Mouse (Mus musculus) hindbrain, embryonic 12.5 days (tissue): ENCODE measurements around the gene Ccnt2. TPM values are rescaled to one million over a fixed set of nuclear protein-coding genes. Genes with fewer than 3 reads are reported as not detected.

Experiments used
- ATAC-seq: fragments of 200-750 bp; cut with Nextera tagmentation; 2 replicates; pipeline ENCODE4 v1.8.0; 2017; ENCODE audit warnings: moderate TSS enrichment; ENCODE audit not compliant: low FRiP score
- H3K27ac ChIP-seq: fragments of 300-500 bp; sonication (generic); 2 replicates; pipeline ENCODE4 v1.5.1; 2016; ENCODE audit warnings: mild to moderate bottlenecking
- H3K27me3 ChIP-seq: fragments of 300-500 bp; sonication (generic); 2 replicates; pipeline ENCODE4 v1.6.1; 2016; ENCODE audit warnings: mild to moderate bottlenecking
- H3K36me3 ChIP-seq: fragments of 300-500 bp; sonication (generic); 2 replicates; pipeline ENCODE4 v1.6.1; 2016; ENCODE audit warnings: mild to moderate bottlenecking
- H3K4me1 ChIP-seq: fragments of 300-500 bp; sonication (generic); 2 replicates; pipeline ENCODE4 v1.6.1; 2016
- H3K4me2 ChIP-seq: fragments of 300-500 bp; sonication (generic); replicated peaks from 2 replicates; pipeline ENCODE4 v1.6.1; 2016; ENCODE audit warnings: mild to moderate bottlenecking
- H3K4me3 ChIP-seq: fragments of 300-500 bp; sonication (generic); 2 replicates; pipeline ENCODE4 v1.5.1; 2016; ENCODE audit warnings: mild to moderate bottlenecking
- H3K9ac ChIP-seq: fragments of 300-500 bp; sonication (generic); 2 replicates; pipeline ENCODE4 v1.6.1; 2016; ENCODE audit warnings: mild to moderate bottlenecking, moderate library complexity
- H3K9me3 ChIP-seq: fragments of 300-500 bp; sonication (generic); replicated peaks from 2 replicates; pipeline ENCODE4 v1.6.1; 2016; ENCODE audit warnings: mild to moderate bottlenecking
- WGBS: fragments of 180-500 bp; shearing (Covaris S2); methylation state at CpG from one replicate; pipeline ENCODE4 v1.1.7; 2016; 5-methylcytosine and 5-hydroxymethylcytosine counted together
- polyA plus RNA-seq: library from polyadenylated mRNA; unstranded; fragments of >200 nt; fragmentation: Nextera tagmentation; extraction: Ambion mirVana; gene quantifications from 2 replicates; pipeline ENCODE4 v1.2.1, GENCODE M21; 2016

Ccnt2 gene
- polyA plus RNA-seq, 1 experiment from 2014 or later: 116 TPM

- ATAC-seq: no peak
- H3K36me3 ChIP-seq: peaks cover 28% of the 10 kb centered on the region
Observed at GRCm38 (mm10) chr1:127796752-127797151, 22.8 kb downstream of the Ccnt2 start.

GRCm38 (mm10) chr1:127802916-127803315 lies 29.0 kb downstream of the Ccnt2 start:
- Histone ChIP-seq H3K4me3 (no peak overlapping the region), H3K36me3 (peaks cover 47% of the 10 kb centered on the region), H3K27ac (no peak overlapping the region), H3K9me3 (no peaks in the 10 kb centered on the region), H3K4me2 (no peak overlapping the region), H3K27me3 (no peaks in the 10 kb centered on the region), H3K4me1 (no peaks in the 10 kb centered on the region), H3K9ac (no peak overlapping the region)
- WGBS: 93% methylated on average over 8 of the region's 8 CpGs
- no peak for ATAC-seq

More at GRCm38 (mm10) chr1:127796752-127797151, 22.8 kb downstream of the Ccnt2 start:
- Histone ChIP-seq H3K4me1 (no peaks in the 10 kb centered on the region), H3K9ac (no peak overlapping the region), H3K4me2 (no peak overlapping the region), H3K27ac (no peak overlapping the region), H3K4me3 (no peak overlapping the region), H3K9me3 (no peaks in the 10 kb centered on the region), H3K27me3 (no peaks in the 10 kb centered on the region)
- WGBS: 73% methylated on average over 1 of the region's 1 CpGs

GRCm38 (mm10) chr1:127808671-127809070 lies 34.7 kb downstream of the Ccnt2 start:
- Histone ChIP-seq H3K27ac (no peak overlapping the region), H3K4me3 (no peak overlapping the region), H3K27me3 (no peaks in the 10 kb centered on the region), H3K9me3 (no peaks in the 10 kb centered on the region), H3K9ac (no peak overlapping the region), H3K4me2 (no peak overlapping the region), H3K4me1 (no peaks in the 10 kb centered on the region; the same call in 1 of the 2 replicates), H3K36me3 (peaks cover 13% of the 10 kb centered on the region)
- 96% methylated on average over 7 of the region's 7 CpGs for WGBS
- ATAC-seq: no peak

GRCm38 (mm10) chr1:127812929-127813328 lies 39.0 kb downstream of the Ccnt2 start:
- H3K4me3 ChIP-seq: no peak overlapping the region
- H3K9ac ChIP-seq: no peak overlapping the region
- H3K4me2 ChIP-seq: no peak overlapping the region
- no peak for ATAC-seq
- no peaks in the 10 kb centered on the region for H3K27me3 ChIP-seq
- H3K9me3 ChIP-seq: no peaks in the 10 kb centered on the region
- 73% methylated on average over 7 of the region's 7 CpGs for WGBS
- no peaks in the 10 kb centered on the region for H3K36me3 ChIP-seq
- H3K4me1 ChIP-seq: no peaks in the 10 kb centered on the region; the same call in 1 of the 2 replicates
- no peak overlapping the region for H3K27ac ChIP-seq

GRCm38 (mm10) chr1:127816381-127816780 lies 42.4 kb downstream of the Ccnt2 start:
- H3K4me3 ChIP-seq: no peak overlapping the region
- whole genome bisulfite sequencing: 83% methylated on average over 6 of the region's 6 CpGs
- ATAC-seq: no peak

GRCm38 (mm10) chr1:127827325-127827724 lies 53.4 kb downstream of the Ccnt2 start:
- H3K4me3 ChIP-seq: no peak overlapping the region
- no peak overlapping the region for H3K27ac ChIP-seq
- no peaks in the 10 kb centered on the region for H3K4me1 ChIP-seq
- 26% methylated on average over 2 of the region's 2 CpGs for WGBS
- no peak for ATAC-seq
- H3K27me3 ChIP-seq: no peaks in the 10 kb centered on the region
- no peak overlapping the region for H3K9ac ChIP-seq
- no peaks in the 10 kb centered on the region for H3K9me3 ChIP-seq
- H3K36me3 ChIP-seq: no peaks in the 10 kb centered on the region
- no peak overlapping the region for H3K4me2 ChIP-seq

More at GRCm38 (mm10) chr1:127816381-127816780, 42.4 kb downstream of the Ccnt2 start:
- Histone ChIP-seq H3K36me3 (no peaks in the 10 kb centered on the region), H3K27me3 (no peaks in the 10 kb centered on the region), H3K4me2 (no peak overlapping the region), H3K9me3 (no peaks in the 10 kb centered on the region), H3K27ac (no peak overlapping the region), H3K9ac (no peak overlapping the region), H3K4me1 (no peaks in the 10 kb centered on the region; the same call in 1 of the 2 replicates)

GRCm38 (mm10) chr1:127830215-127830921 lies 56.4 kb downstream of the Ccnt2 start:
- no peak overlapping the region for H3K9ac ChIP-seq
- 89% methylated on average over 13 of the region's 13 CpGs for WGBS
- H3K27me3 ChIP-seq: no peaks in the 10 kb centered on the region
- no peak overlapping the region for H3K27ac ChIP-seq
- H3K36me3 ChIP-seq: no peaks in the 10 kb centered on the region
- no peaks in the 10 kb centered on the region for H3K9me3 ChIP-seq
- H3K4me3 ChIP-seq: no peak overlapping the region
- ATAC-seq: no peak
- no peak overlapping the region for H3K4me2 ChIP-seq
- no peaks in the 10 kb centered on the region for H3K4me1 ChIP-seq

GRCm38 (mm10) chr1:127833714-127834113 lies 59.8 kb downstream of the Ccnt2 start:
- no peak for ATAC-seq
- H3K27me3 ChIP-seq: no peaks in the 10 kb centered on the region
- H3K27ac ChIP-seq: no peak overlapping the region
- no peak overlapping the region for H3K4me3 ChIP-seq
- no peaks in the 10 kb centered on the region for H3K4me1 ChIP-seq
- no peak overlapping the region for H3K4me2 ChIP-seq
- H3K36me3 ChIP-seq: no peaks in the 10 kb centered on the region
- WGBS: 69% methylated on average over 2 of the region's 2 CpGs
- no peak overlapping the region for H3K9ac ChIP-seq
- H3K9me3 ChIP-seq: no peaks in the 10 kb centered on the region

GRCm38 (mm10) chr1:127834202-127834601 lies 60.2 kb downstream of the Ccnt2 start:
- no peak overlapping the region for H3K4me2 ChIP-seq

GRCm38 (mm10) chr1:127836619-127837018 lies 62.7 kb downstream of the Ccnt2 start:
- ATAC-seq: no peak
- no peak overlapping the region for H3K9ac ChIP-seq
- no peak overlapping the region for H3K4me3 ChIP-seq
- H3K4me1 ChIP-seq: no peaks in the 10 kb centered on the region
- WGBS: 78% methylated on average over 4 of the region's 4 CpGs
- no peak overlapping the region for H3K4me2 ChIP-seq
- H3K27ac ChIP-seq: no peak overlapping the region
- H3K27me3 ChIP-seq: no peaks in the 10 kb centered on the region
- H3K9me3 ChIP-seq: no peaks in the 10 kb centered on the region
- no peaks in the 10 kb centered on the region for H3K36me3 ChIP-seq

More at GRCm38 (mm10) chr1:127834202-127834601, 60.2 kb downstream of the Ccnt2 start:
- Histone ChIP-seq H3K4me3 (no peak overlapping the region), H3K27ac (no peak overlapping the region), H3K36me3 (no peaks in the 10 kb centered on the region), H3K4me1 (no peaks in the 10 kb centered on the region), H3K9me3 (no peaks in the 10 kb centered on the region), H3K9ac (no peak overlapping the region), H3K27me3 (no peaks in the 10 kb centered on the region)
- WGBS: 69% methylated on average over 4 of the region's 4 CpGs
- ATAC-seq: no peak

- H3K4me3 ChIP-seq: no peak overlapping the region
- 58% methylated on average over 1 of the region's 1 CpGs for WGBS
Observed at GRCm38 (mm10) chr1:127838602-127839001, 64.6 kb downstream of the Ccnt2 start.

GRCm38 (mm10) chr1:127845472-127845871 lies 71.5 kb downstream of the Ccnt2 start:
- H3K36me3 ChIP-seq: no peaks in the 10 kb centered on the region
- no peak overlapping the region for H3K27ac ChIP-seq
- no peak overlapping the region for H3K9ac ChIP-seq
- H3K4me3 ChIP-seq: no peak overlapping the region
- no peaks in the 10 kb centered on the region for H3K27me3 ChIP-seq
- H3K4me2 ChIP-seq: no peak overlapping the region
- ATAC-seq: no peak
- no peaks in the 10 kb centered on the region for H3K9me3 ChIP-seq
- 80% methylated on average over 5 of the region's 5 CpGs for WGBS
- H3K4me1 ChIP-seq: no peaks in the 10 kb centered on the region

More at GRCm38 (mm10) chr1:127838602-127839001, 64.6 kb downstream of the Ccnt2 start:
- no peaks in the 10 kb centered on the region for H3K4me1 ChIP-seq
- no peak overlapping the region for H3K9ac ChIP-seq
- no peaks in the 10 kb centered on the region for H3K9me3 ChIP-seq
- H3K36me3 ChIP-seq: no peaks in the 10 kb centered on the region
- no peak for ATAC-seq
- H3K4me2 ChIP-seq: no peak overlapping the region
- no peak overlapping the region for H3K27ac ChIP-seq
- no peaks in the 10 kb centered on the region for H3K27me3 ChIP-seq

- no peaks in the 10 kb centered on the region for H3K36me3 ChIP-seq
- no peak for ATAC-seq
- no peaks in the 10 kb centered on the region for H3K4me1 ChIP-seq
- H3K4me2 ChIP-seq: no peak overlapping the region
- no peak overlapping the region for H3K27ac ChIP-seq
- H3K9ac ChIP-seq: no peak overlapping the region
- WGBS: 83% methylated on average over 7 of the region's 7 CpGs
- no peak overlapping the region for H3K4me3 ChIP-seq
- H3K9me3 ChIP-seq: no peaks in the 10 kb centered on the region; the same call in 1 of the 2 replicates
- no peaks in the 10 kb centered on the region for H3K27me3 ChIP-seq
Observed at GRCm38 (mm10) chr1:127850075-127850610, 76.2 kb downstream of the Ccnt2 start.
